Mouse (Mus musculus) testis, adult 2 months (tissue): ENCODE measurements around the gene Ehd1.

Experiments
- CTCF ChIP-seq: fragments of 200-500 bp; IDR thresholded peaks from 2 replicates; pipeline ENCODE4 v1.5.1; 2012; ENCODE audit warnings: low read depth, mild to moderate bottlenecking, inconsistent platforms, low read length, moderate library complexity; ENCODE audit not compliant: control insufficient read depth, insufficient read depth, insufficient replicate concordance
- POLR2A ChIP-seq: fragments of 200-500 bp; IDR thresholded peaks from 2 replicates; pipeline ENCODE4 v1.6.1; 2012; ENCODE audit warnings: low read depth, mild to moderate bottlenecking, inconsistent platforms, low read length, moderate library complexity; ENCODE audit not compliant: control insufficient read depth

DNA sequence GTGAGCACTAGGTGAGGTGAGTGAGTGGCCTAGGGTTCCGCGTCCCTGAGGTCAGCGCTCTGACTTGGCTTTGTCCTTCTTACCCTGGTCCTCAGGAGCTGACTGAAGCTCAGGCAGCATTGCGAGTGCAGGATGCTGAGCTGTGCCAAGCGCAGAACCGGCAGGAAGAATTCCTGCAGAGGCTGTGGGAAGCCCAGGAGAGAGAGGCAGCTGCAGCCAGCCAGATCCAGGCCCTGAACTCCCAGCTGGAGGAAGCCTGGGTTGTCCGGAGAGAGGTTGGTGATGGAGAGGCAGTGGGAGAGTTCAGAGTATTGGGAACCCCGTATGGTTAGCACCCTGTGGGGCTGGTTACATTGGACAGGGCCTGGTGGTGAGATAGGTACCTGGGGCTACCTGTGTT lies 37.3 kb downstream of the Ehd1 start:
- TF ChIP-seq CTCF (no peak), POLR2A (no peak)
